Mouse (Mus musculus): ENCODE measurements around the gene Catsperg2. TPM values are rescaled to one million over a fixed set of nuclear protein-coding genes. Genes with fewer than 3 reads are reported as not detected.
"Not testable (repeated sequence)": the region's sequence is repeated elsewhere in the genome, so short reads cannot be mapped to it uniquely, and the experiment has no call there.

The Catsperg2 gene
- polyA plus RNA-seq, 1 experiment from 2014 or later: 0.22 TPM

DNA sequence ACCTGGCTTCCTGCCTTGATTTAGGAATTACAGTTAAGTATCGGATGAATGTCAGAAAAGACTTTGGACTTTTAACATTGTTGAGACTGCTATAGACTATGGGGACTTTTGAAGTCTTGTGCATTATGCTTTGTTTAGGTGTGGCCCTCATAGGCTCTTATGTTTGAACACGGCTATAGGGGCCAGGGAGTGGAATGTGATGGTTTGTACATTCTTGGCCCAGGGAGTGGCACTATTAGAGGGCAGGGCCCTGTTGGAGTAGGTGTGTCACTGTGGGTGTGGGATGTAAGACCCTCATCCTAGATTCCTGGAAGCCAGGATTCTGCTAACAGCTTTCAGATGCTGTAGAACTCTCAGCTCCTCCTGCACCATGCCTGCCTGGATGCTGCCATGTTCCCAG, 17.9 kb downstream of the Catsperg2 start:
- H3K9me3 ChIP-seq; H3K4me1 ChIP-seq (replicated peaks): not testable (repeated sequence)

GRCm38 (mm10) chr7:29695231-29695630, 31.6 kb downstream of the Catsperg2 start:
- ATAC-seq (ENCODE audit: low read depth); H3K9me3 ChIP-seq; H3K27ac ChIP-seq (replicated peaks); H3K4me3 ChIP-seq; H3K27me3 ChIP-seq; H3K36me3 ChIP-seq; H3K4me2 ChIP-seq; H3K4me1 ChIP-seq (replicated peaks); H3K9ac ChIP-seq: not testable (repeated sequence)
- WGBS: 95% methylated on average over 3 of the region's 3 CpGs

More for the DNA sequence above, 17.9 kb downstream of the Catsperg2 start:
- not testable (repeated sequence) for ATAC-seq (ENCODE audit: low read depth); H3K9ac ChIP-seq; H3K27ac ChIP-seq (replicated peaks); H3K36me3 ChIP-seq; H3K27me3 ChIP-seq; H3K4me3 ChIP-seq; H3K4me2 ChIP-seq
- WGBS: 93% methylated on average over 2 of the region's 2 CpGs

DNA sequence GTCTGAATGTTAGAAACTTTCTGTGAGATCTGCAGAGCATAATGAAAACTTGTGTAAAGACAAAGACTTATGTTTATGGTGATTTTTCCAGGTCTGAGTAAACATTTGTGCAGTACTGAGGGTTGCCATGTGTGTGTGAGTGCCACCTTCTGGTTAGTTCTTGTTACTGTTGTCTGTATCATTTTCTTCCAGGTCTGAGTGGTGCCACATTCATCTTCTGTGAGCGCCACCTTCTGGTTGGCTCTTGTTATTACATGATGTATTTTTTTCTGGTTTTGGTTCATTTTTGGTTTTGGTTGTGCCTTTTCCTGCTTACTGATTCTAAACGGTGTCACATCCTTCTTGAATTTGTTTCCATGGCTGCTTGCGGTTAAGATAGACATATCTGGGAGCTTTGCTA, 45.0 kb downstream of the Catsperg2 start:
- no peak for ATAC-seq (ENCODE audit: low read depth)
- 64% methylated on average over 3 of the region's 3 CpGs for WGBS
- Histone ChIP-seq H3K4me1 (replicated peaks) (no peaks in the 10 kb centered on the region), H3K36me3 (no peaks in the 10 kb centered on the region), H3K4me3 (no peak overlapping the region), H3K9ac (no peak overlapping the region), H3K4me2 (no peak overlapping the region), H3K27me3 (no peaks in the 10 kb centered on the region), H3K9me3 (peaks cover 9% of the 10 kb centered on the region), H3K27ac (replicated peaks) (no peak overlapping the region)

MicroRNAs encoded within 50 kb of the gene (microRNA counts, 519-probe panel; counts per million panel counts)
- not detected for microRNA mmu-miR-1964

Small RNA genes lying within 50 kb of the gene (microRNA-seq; reads per million reads assigned to microRNA genes)
- gene Mir1964: 1.3 reads per million

Other genes starting within 250 kb of the Catsperg2 start
- gene Sipa1l3, start 208.4 kb downstream of the Catsperg2 start, polyA plus RNA-seq (2015; fragmentation: Nextera tagmentation; extraction: Ambion mirVana): 16.7 and 16.8 TPM in 2 replicates
- gene Zfp84, start 41.5 kb upstream of the Catsperg2 start, polyA plus RNA-seq (2015; fragmentation: Nextera tagmentation; extraction: Ambion mirVana): 13.3 and 17.7 TPM in 2 replicates
- gene Zfp30, start 57.0 kb upstream of the Catsperg2 start, polyA plus RNA-seq (2015; fragmentation: Nextera tagmentation; extraction: Ambion mirVana): 11.0 and 11.9 TPM in 2 replicates
- gene Zfp790, start 89.1 kb upstream of the Catsperg2 start, polyA plus RNA-seq (2015; fragmentation: Nextera tagmentation; extraction: Ambion mirVana): 26.8 and 27.6 TPM in 2 replicates
- gene Zfp940, start 126.6 kb upstream of the Catsperg2 start, polyA plus RNA-seq (2015; fragmentation: Nextera tagmentation; extraction: Ambion mirVana): 12.9 and 14.2 TPM in 2 replicates
- 18.3 and 19.0 TPM in 2 replicates for gene Zfp420, start 132.9 kb upstream of the Catsperg2 start, polyA plus RNA-seq (2015; fragmentation: Nextera tagmentation; extraction: Ambion mirVana)
- gene Zfp27, start 179.5 kb upstream of the Catsperg2 start, polyA plus RNA-seq (2015; fragmentation: Nextera tagmentation; extraction: Ambion mirVana): 17.1 and 17.6 TPM in 2 replicates
- gene Zfp383, start 181.2 kb upstream of the Catsperg2 start, polyA plus RNA-seq (2015; fragmentation: Nextera tagmentation; extraction: Ambion mirVana): 6.3 and 6.7 TPM in 2 replicates
- gene Zfp74, start 227.1 kb upstream of the Catsperg2 start, polyA plus RNA-seq (2015; fragmentation: Nextera tagmentation; extraction: Ambion mirVana): 13.6 and 15.0 TPM in 2 replicates

Data from neural tube, embryonic 13.5 days (tissue).